Mouse (Mus musculus) spleen, embryonic (tissue): Measurements from ENCODE around the gene Tead4.

Experiments
- CTCF ChIA-PET: fragments of 350-600 bp; sonication (Branson Sonifier 250); formaldehyde crosslinking; loops from one replicate; lab custom pipeline; 2022; lab: Charles Lee

The Tead4 gene

GRCm38 (mm10) chr6:128178681-128179080 lies 121.9 kb downstream of the Tead4 start:
- CTCF ChIA-PET, result no interaction called here
